Mouse (Mus musculus): Measurements from ENCODE around the gene Ash1l. TPM values are rescaled to one million over a fixed set of nuclear protein-coding genes. Genes with fewer than 3 reads are reported as not detected.

The Ash1l gene
- polyA plus RNA-seq, 1 experiment from 2014 or later: 5.5 TPM

- Histone ChIP-seq H3K4me2 (ENCODE audit: low read depth, low read length) (no peak overlapping the region), H3K36me3 (ENCODE audit: control insufficient read depth, insufficient read depth) (no peaks in the 10 kb centered on the region), H3K4me1 (ENCODE audit: control insufficient read depth, low read depth, low read length) (peaks cover 18% of the 10 kb centered on the region), H3K27me3 (ENCODE audit: control insufficient read depth, insufficient read depth, low read depth, low read length) (no peaks in the 10 kb centered on the region; the same call in 1 of the 2 replicates), H3K9me3 (replicated peaks; ENCODE audit: control insufficient read depth, low read length) (no peaks in the 10 kb centered on the region), H3K9ac (ENCODE audit: low read depth, low read length) (no peak overlapping the region), H3K27ac (ENCODE audit: low read length) (no peak overlapping the region), H3K4me3 (ENCODE audit: low read depth, low read length) (no peak overlapping the region)
- ATAC-seq (ENCODE audit: low read depth): no peak
- 72% methylated on average over 12 of the region's 12 CpGs for WGBS (ENCODE audit: insufficient replicate concordance)
These were observed 134.3 kb downstream of the Ash1l start for GRCm38 (mm10) chr3:89084654-89085190.

GRCm38 (mm10) chr3:89087338-89088110, 137.1 kb downstream of the Ash1l start:
- 15% methylated on average over 21 of the region's 21 CpGs for WGBS (ENCODE audit: insufficient replicate concordance)
- Histone ChIP-seq H3K9ac (ENCODE audit: low read depth, low read length) (0 out of 2 replicates have a peak overlapping the region, but pooled peaks have one; percentile 4), H3K27me3 (ENCODE audit: control insufficient read depth, insufficient read depth, low read depth, low read length) (peaks cover 17% of the 10 kb centered on the region), H3K36me3 (ENCODE audit: control insufficient read depth, insufficient read depth) (no peaks in the 10 kb centered on the region), H3K4me3 (ENCODE audit: low read depth, low read length) (no peak overlapping the region), H3K4me1 (ENCODE audit: control insufficient read depth, low read depth, low read length) (peaks cover 33% of the 10 kb centered on the region), H3K4me2 (ENCODE audit: low read depth, low read length) (peak overlapping the region; percentile 45), H3K27ac (ENCODE audit: low read length) (no peak overlapping the region), H3K9me3 (replicated peaks; ENCODE audit: control insufficient read depth, low read length) (no peaks in the 10 kb centered on the region)
- ATAC-seq (ENCODE audit: low read depth): no peak

GRCm38 (mm10) chr3:89088974-89089373, 138.6 kb downstream of the Ash1l start:
- Histone ChIP-seq H3K36me3 (ENCODE audit: control insufficient read depth, insufficient read depth) (no peaks in the 10 kb centered on the region), H3K27ac (ENCODE audit: low read length) (no peak overlapping the region), H3K9ac (ENCODE audit: low read depth, low read length) (no peak overlapping the region), H3K27me3 (ENCODE audit: control insufficient read depth, insufficient read depth, low read depth, low read length) (peaks cover 26% of the 10 kb centered on the region), H3K4me2 (ENCODE audit: low read depth, low read length) (peak overlapping the region; percentile 100), H3K4me3 (ENCODE audit: low read depth, low read length) (peak overlapping the region; percentile 72), H3K4me1 (ENCODE audit: control insufficient read depth, low read depth, low read length) (peaks cover 41% of the 10 kb centered on the region), H3K9me3 (replicated peaks; ENCODE audit: control insufficient read depth, low read length) (no peaks in the 10 kb centered on the region)
- WGBS (ENCODE audit: insufficient replicate concordance): 44% methylated on average over 14 of the region's 14 CpGs
- no peak for ATAC-seq (ENCODE audit: low read depth)

GRCm38 (mm10) chr3:89089882-89090591, 139.6 kb downstream of the Ash1l start:
- ATAC-seq (ENCODE audit: low read depth): peak; percentile 91
- Histone ChIP-seq H3K27ac (ENCODE audit: low read length) (peak overlapping the region; percentile 65; the same call in 1 of the 2 replicates), H3K9ac (ENCODE audit: low read depth, low read length) (peak overlapping the region; percentile 72), H3K36me3 (ENCODE audit: control insufficient read depth, insufficient read depth) (peaks cover 2% of the 10 kb centered on the region; the same call in 1 of the 2 replicates), H3K4me3 (ENCODE audit: low read depth, low read length) (peak overlapping the region; percentile 72), H3K9me3 (replicated peaks; ENCODE audit: control insufficient read depth, low read length) (no peaks in the 10 kb centered on the region), H3K4me2 (ENCODE audit: low read depth, low read length) (peak overlapping the region; percentile 100), H3K27me3 (ENCODE audit: control insufficient read depth, insufficient read depth, low read depth, low read length) (peaks cover 26% of the 10 kb centered on the region), H3K4me1 (ENCODE audit: control insufficient read depth, low read depth, low read length) (peaks cover 41% of the 10 kb centered on the region)
- WGBS (ENCODE audit: insufficient replicate concordance): under 1% methylated on average over 39 of the region's 40 CpGs

GRCm38 (mm10) chr3:89090694-89091655, 140.6 kb downstream of the Ash1l start:
- Histone ChIP-seq H3K9ac (ENCODE audit: low read depth, low read length) (peak overlapping the region; percentile 72), H3K4me1 (ENCODE audit: control insufficient read depth, low read depth, low read length) (peaks cover 41% of the 10 kb centered on the region)
- WGBS (ENCODE audit: insufficient replicate concordance): 1% methylated on average over 69 of the region's 74 CpGs

GRCm38 (mm10) chr3:89091811-89092508, 141.5 kb downstream of the Ash1l start:
- Histone ChIP-seq H3K9me3 (replicated peaks; ENCODE audit: control insufficient read depth, low read length) (no peaks in the 10 kb centered on the region), H3K4me1 (ENCODE audit: control insufficient read depth, low read depth, low read length) (peaks cover 41% of the 10 kb centered on the region), H3K36me3 (ENCODE audit: control insufficient read depth, insufficient read depth) (peaks cover 15% of the 10 kb centered on the region), H3K27me3 (ENCODE audit: control insufficient read depth, insufficient read depth, low read depth, low read length) (peaks cover 26% of the 10 kb centered on the region), H3K27ac (ENCODE audit: low read length) (no peak overlapping the region), H3K9ac (ENCODE audit: low read depth, low read length) (no peak overlapping the region), H3K4me2 (ENCODE audit: low read depth, low read length) (no peak overlapping the region), H3K4me3 (ENCODE audit: low read depth, low read length) (no peak overlapping the region)
- 16% methylated on average over 20 of the region's 20 CpGs for WGBS (ENCODE audit: insufficient replicate concordance)
- no peak for ATAC-seq (ENCODE audit: low read depth)

More at GRCm38 (mm10) chr3:89090694-89091655, 140.6 kb downstream of the Ash1l start:
- peak overlapping the region; percentile 100 for H3K4me2 ChIP-seq (ENCODE audit: low read depth, low read length)
- H3K27ac ChIP-seq (ENCODE audit: low read length): no peak overlapping the region; the same call in 1 of the 2 replicates
- H3K4me3 ChIP-seq (ENCODE audit: low read depth, low read length): peak overlapping the region; percentile 72
- no peaks in the 10 kb centered on the region for H3K9me3 ChIP-seq (replicated peaks; ENCODE audit: control insufficient read depth, low read length)
- peak; percentile 46 for ATAC-seq (ENCODE audit: low read depth)
- peaks cover 8% of the 10 kb centered on the region for H3K36me3 ChIP-seq (ENCODE audit: control insufficient read depth, insufficient read depth)
- peaks cover 26% of the 10 kb centered on the region for H3K27me3 ChIP-seq (ENCODE audit: control insufficient read depth, insufficient read depth, low read depth, low read length)

- peaks cover 40% of the 10 kb centered on the region for H3K4me1 ChIP-seq (ENCODE audit: control insufficient read depth, low read depth, low read length)
- H3K4me2 ChIP-seq (ENCODE audit: low read depth, low read length): peak overlapping the region; percentile 49
- peak overlapping the region; percentile 22 for H3K4me3 ChIP-seq (ENCODE audit: low read depth, low read length)
- H3K27ac ChIP-seq (ENCODE audit: low read length): no peak overlapping the region
- ATAC-seq (ENCODE audit: low read depth): no peak
- WGBS (ENCODE audit: insufficient replicate concordance): 18% methylated on average over 11 of the region's 11 CpGs
- peaks cover 17% of the 10 kb centered on the region for H3K36me3 ChIP-seq (ENCODE audit: control insufficient read depth, insufficient read depth)
- H3K27me3 ChIP-seq (ENCODE audit: control insufficient read depth, insufficient read depth, low read depth, low read length): peaks cover 26% of the 10 kb centered on the region
- H3K9me3 ChIP-seq (replicated peaks; ENCODE audit: control insufficient read depth, low read length): no peaks in the 10 kb centered on the region
- H3K9ac ChIP-seq (ENCODE audit: low read depth, low read length): no peak overlapping the region
These were observed 142.2 kb downstream of the Ash1l start for GRCm38 (mm10) chr3:89092509-89093090.
